Mouse (Mus musculus) layer of hippocampus, adult 9-11 months (tissue): ENCODE results near the gene Mrps7.

Experiments
- DNase-seq: peaks from one replicate; pipeline ENCODE4 v3.0.0; 2022

Gene Mrps7

GRCm38 (mm10) chr11:115609576-115609975, 5.9 kb downstream of the Mrps7 start:
- no peak for DNase-seq

GRCm38 (mm10) chr11:115611173-115611572, 7.4 kb downstream of the Mrps7 start:
- no peak for DNase-seq

DNA sequence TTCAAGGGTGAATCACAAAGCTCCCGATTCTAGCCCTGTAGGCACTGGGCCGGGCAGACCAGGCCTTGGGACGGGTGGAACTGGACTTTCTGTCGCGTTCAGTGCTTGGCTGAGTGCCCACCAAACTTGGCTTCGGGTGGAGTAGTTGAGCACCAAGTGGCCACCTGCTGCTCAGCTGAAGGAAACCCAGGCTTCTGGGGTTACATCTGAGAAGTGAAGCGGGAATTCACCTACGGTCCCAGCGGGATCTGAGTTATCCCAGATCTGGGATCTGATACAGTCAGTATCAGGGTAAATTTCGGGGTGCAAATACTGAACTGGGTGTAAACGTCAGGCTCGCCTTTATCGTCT, 8.3 kb downstream of the Mrps7 start:
- peak; percentile 58 for DNase-seq

DNA sequence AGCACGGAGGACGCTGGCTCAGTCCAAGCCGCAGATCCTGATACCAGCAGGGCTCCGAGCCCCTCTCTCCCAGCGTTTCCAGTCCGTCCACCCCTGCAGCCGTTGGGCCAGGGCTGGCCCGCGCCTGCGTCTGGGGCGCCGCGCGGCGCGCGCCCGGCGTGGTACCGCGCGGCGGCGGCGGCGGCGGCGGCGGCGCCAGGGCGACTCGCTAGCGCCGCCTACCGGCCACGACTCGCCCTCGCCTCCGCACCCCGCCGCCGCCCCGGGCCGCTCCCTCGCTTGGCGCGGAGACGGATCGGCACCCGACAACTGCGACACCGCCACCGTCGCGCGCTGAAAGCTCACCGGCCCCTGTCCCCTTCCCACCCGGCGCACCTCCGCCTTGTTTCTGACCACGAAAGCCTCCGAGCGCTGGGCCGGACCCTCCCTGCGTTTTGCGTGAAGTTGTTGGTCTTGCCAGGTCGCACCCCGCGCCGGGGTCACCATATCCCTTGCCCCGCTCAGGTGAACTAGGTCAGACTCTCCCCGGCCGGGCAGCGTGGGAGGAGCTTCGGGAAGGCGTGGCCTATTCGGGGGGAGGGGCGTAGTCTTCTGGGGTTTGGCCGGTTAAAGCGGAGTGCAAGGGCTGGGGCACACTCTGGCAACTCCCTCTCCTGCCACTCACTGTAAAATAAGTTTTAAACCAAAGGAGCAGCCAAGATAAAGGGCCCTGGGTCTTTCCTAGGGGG, 8.8 kb downstream of the Mrps7 start, which contains the start of gene Mif4gd:
Mif4gd (minus strand) TSS at position 560 of the 728 bp plus-strand sequence.
- DNase-seq = peak; percentile 84

GRCm38 (mm10) chr11:115613138-115613945, 9.6 kb downstream of the Mrps7 start:
- no peak for DNase-seq

- DNase-seq = no peak
These were observed 10.8 kb downstream of the Mrps7 start for GRCm38 (mm10) chr11:115614346-115615107.

DNA sequence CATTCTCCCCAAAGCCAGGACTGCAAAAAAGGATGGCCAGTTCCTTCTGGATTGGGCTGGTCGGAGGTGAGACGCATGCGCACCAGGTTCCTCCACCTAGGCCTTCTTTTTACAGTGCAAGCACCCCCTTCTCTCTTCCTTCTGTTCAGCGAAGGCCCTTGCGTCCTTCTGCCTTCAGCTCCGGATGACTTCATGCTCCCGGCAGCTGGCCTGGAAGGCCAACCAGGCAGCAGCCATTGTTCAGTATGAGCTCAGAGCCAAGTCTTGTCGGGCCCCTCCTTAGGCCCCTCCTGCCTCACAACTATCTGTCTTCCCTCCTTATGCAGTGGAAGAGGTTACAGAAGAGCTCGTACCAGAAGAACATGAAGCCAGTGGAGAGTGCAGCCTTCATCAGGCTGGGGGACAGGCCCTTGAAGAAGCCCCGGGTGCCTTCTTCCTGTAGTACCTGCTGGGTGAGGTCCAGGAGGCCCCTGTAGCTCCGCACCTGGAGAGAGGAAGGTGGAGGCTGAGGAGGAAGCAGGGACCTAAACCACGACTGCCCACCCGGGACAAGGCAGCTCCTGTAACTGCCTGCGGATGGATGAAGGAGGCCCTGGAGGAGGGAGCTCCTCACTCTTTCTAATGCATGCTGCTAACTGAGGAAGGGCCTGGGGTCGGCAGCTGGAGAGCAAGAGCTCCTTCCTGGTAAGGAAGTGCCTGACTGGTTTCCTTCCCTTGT, 11.5 kb downstream of the Mrps7 start:
- DNase-seq = no peak

DNA sequence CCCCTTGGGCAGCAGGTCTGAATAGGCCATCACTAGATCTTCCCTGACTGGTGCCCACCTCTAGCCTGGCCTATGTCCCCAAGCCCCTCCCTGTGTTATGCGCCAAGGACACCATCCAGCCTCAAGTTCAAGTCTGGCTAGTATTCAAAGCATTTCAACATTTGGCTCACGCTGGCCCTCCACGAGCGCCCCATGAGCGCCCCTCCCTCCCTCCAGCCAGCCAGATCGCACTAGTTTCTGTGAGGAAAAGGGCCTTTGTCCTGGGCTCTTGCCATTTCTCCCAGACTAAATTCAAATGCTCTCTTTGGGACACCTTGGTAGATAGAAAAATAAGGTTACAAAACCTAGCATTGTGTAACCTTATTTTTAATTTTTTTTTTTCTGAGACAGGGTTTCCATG, 12.2 kb downstream of the Mrps7 start:
- no peak for DNase-seq

GRCm38 (mm10) chr11:115616371-115616770, 12.6 kb downstream of the Mrps7 start:
- DNase-seq = no peak

- no peak for DNase-seq
These were observed 13.2 kb downstream of the Mrps7 start for GRCm38 (mm10) chr11:115616893-115617292.

GRCm38 (mm10) chr11:115618001-115618400, 14.3 kb downstream of the Mrps7 start:
- DNase-seq = no peak

- no peak for DNase-seq
These were observed 15.2 kb downstream of the Mrps7 start for GRCm38 (mm10) chr11:115618732-115619516.

DNA sequence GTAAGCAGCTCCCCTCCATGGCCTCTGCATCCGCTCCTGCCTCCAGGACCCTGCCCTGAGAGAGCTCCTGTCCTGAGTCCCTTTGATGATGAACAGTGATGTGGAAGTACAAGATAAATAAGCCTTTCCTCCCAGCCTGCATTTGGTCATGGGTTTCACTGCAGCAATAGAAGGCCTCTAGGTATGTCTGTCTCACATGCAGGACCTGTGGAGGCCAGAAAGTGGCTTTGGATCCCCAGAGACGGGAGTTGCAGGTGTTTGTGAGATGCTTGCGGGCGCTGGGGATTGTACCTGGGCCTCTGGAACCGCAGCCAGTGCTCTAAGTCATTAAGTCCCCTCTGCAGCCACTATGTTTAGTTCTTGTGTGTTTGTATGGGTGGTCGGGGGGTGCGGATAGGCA, 16.2 kb downstream of the Mrps7 start:
- no peak for DNase-seq

DNA sequence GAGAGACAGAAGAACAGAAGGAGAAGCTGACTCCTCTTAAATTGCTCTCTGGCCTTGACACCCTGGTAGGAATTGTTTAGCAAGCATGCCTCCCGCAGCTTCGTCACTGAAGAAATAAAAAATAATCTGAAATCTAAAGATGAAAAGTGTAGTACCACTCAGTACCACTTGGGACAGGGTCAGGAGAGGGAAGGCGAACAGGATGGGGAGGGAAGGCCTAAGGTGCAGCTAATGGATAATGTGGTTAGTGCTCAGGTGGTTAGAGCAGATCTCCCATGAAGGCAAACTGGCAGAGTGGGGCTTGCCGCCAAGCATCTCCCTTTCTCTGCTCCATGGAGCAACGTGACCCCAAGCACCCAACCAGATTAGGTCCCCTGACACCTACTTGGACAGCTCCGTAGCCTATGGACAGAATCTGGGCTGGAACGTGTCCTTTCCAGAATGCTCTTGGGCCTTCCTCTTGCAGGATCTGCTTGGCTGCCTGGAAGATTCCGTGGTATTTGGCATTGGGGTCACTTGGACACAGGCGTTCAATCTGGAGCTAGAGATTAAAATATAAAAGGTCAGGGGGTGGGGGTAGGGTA, 19.9 kb downstream of the Mrps7 start:
- DNase-seq = no peak

- DNase-seq = no peak
These were observed 22.2 kb downstream of the Mrps7 start for GRCm38 (mm10) chr11:115625877-115626276.

- DNase-seq = no peak
These were observed 23.3 kb downstream of the Mrps7 start for GRCm38 (mm10) chr11:115626824-115627616.

DNA sequence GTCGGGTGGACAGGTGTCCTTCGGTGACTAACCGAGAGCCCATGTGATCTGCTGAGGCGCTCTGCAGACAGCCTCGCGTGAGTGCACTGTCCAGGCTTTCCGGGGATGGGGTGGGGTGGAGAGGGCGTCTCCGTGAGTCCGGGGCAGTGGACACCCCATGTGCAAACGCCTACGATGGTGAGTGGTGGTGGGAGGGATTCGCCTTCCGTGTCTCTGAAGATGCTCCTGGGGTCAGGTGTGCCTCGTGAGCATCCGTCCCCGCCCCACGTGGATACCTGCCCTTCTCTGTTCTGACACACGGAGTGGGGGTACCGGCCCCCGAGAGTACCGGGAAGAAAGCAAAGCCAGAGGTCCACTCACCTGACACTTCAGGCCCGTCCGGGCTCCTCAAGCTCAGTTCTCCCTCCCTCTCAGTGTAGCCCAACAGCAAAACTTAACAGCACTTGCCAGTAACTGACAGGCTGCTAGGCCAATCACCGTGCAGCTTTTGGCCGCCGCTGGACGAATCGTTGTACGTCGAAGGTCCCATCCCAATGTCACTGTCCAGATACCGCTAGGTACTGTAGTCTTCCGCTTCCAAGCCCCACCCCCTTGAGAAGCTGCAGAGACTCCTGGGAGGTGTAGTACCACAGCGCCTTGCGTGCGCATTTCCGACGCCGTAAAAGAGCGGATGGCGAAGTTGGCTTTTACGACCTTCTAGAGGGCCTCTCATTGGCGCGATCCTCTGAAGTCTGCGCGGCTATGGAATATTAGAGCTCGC, 24.2 kb downstream of the Mrps7 start, which contains the start of gene Slc25a19:
Slc25a19 (minus strand) TSS at position 591 of the 760 bp plus-strand sequence.
- DNase-seq = peak; percentile 100

- no peak for DNase-seq
These were observed 24.9 kb downstream of the Mrps7 start for GRCm38 (mm10) chr11:115628465-115629101.
